Mouse (Mus musculus): ENCODE measurements at regions not wholly inside any gene's neighbourhood (a gene's known extent, or its start where the extent isn't known, plus 50 kb on each side); places are given as distances from the start of the nearest gene placed in this dataset.

DNA sequence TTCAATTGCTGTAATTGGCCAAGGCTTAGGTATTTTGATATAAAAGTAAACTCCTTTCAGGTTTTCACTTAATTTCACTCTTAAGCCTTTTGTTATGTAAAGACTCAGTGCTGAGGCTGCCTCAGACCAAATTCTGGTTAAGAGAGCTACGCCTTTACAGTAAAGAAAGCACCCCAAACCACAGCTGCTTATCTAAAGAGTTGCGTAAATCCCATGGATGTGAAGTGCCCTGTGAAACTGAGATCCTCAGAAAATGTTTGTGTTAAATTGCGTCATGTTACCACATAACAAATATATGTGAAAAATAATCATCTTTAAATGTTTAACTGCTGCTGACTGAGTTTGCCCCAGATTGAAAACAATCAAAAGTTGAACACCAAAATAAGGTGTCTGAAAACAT is 269.5 kb upstream of the Tenm4 start:
- no peak for TF ChIP-seq NELFE (IDR thresholded peaks at IDR 0.05; ENCODE audit: low read depth, low read length)
- TF ChIP-seq USF1 (IDR thresholded peaks at IDR 0.05; ENCODE audit: low read depth, low read length), result no peak
- TF ChIP-seq ELF1 (IDR thresholded peaks at IDR 0.05; ENCODE audit: low read depth, low read length), result no peak
- no peak for TF ChIP-seq SIN3A (IDR thresholded peaks at IDR 0.05; ENCODE audit: low read length)
- TF ChIP-seq ETS1 (IDR thresholded peaks at IDR 0.05; ENCODE audit: low read depth, low read length), result no peak
- no peak for TF ChIP-seq GABPA (IDR thresholded peaks at IDR 0.05; ENCODE audit: low read depth, low read length)
- TF ChIP-seq BHLHE40 (IDR thresholded peaks at IDR 0.05; ENCODE audit: borderline replicate concordance, low read depth, low read length), result no peak
- no peak for TF ChIP-seq MAFK (IDR thresholded peaks at IDR 0.05; ENCODE audit: borderline replicate concordance, low read depth, low read length)
- no peak for TF ChIP-seq USF2 (IDR thresholded peaks at IDR 0.05; ENCODE audit: borderline replicate concordance in 1 of 2, insufficient read depth in 1 of 2, low read depth in 1 of 2, low read length in 2 of 2)
- TF ChIP-seq ZC3H11A (IDR thresholded peaks at IDR 0.05; ENCODE audit: low read depth, low read length), result no peak
- TF ChIP-seq ZMIZ1 (IDR thresholded peaks at IDR 0.05; ENCODE audit: low read depth, low read length), result no peak
- no peak for TF ChIP-seq NRF1 (IDR thresholded peaks at IDR 0.05; ENCODE audit: insufficient read depth, low read depth, low read length, poor library complexity, severe bottlenecking)
- no peak for TF ChIP-seq MXI1 (IDR thresholded peaks at IDR 0.05; ENCODE audit: low read depth, low read length)
- TF ChIP-seq TAL1 (IDR thresholded peaks at IDR 0.05; ENCODE audit: low read length), result no peak
- Histone ChIP-seq H3K4me1 (ENCODE audit: control insufficient read depth in 1 of 2, insufficient read depth in 2 of 2, low read length in 2 of 2) (no peaks in the 10 kb centered on the region), H3K36me3 (ENCODE audit: control insufficient read depth in 1 of 2, insufficient read depth in 2 of 2, low read length in 2 of 2) (no peaks in the 10 kb centered on the region), H3K9me3 (replicated peaks; ENCODE audit: insufficient read depth, low read length) (no peaks in the 10 kb centered on the region), H3K4me3 (ENCODE audit: control insufficient read depth in 1 of 2, insufficient read depth in 1 of 2, low read depth in 2 of 2, low read length in 2 of 2) (no peak overlapping the region), H3K27me3 (ENCODE audit: control insufficient read depth in 1 of 2, insufficient read depth in 2 of 2, low read length in 2 of 2) (no peaks in the 10 kb centered on the region), H3K27ac (ENCODE audit: control insufficient read depth, low read depth, low read length) (no peak overlapping the region), H3K79me2 (ENCODE audit: control insufficient read depth, insufficient read depth, low read length, poor library complexity) (no peaks in the 10 kb centered on the region), H3K9ac (ENCODE audit: control insufficient read depth, low read depth, low read length, poor library complexity, severe bottlenecking) (no peak overlapping the region)
- DNase-seq (ENCODE audit: low read depth, low spot score), result no peak

DNA sequence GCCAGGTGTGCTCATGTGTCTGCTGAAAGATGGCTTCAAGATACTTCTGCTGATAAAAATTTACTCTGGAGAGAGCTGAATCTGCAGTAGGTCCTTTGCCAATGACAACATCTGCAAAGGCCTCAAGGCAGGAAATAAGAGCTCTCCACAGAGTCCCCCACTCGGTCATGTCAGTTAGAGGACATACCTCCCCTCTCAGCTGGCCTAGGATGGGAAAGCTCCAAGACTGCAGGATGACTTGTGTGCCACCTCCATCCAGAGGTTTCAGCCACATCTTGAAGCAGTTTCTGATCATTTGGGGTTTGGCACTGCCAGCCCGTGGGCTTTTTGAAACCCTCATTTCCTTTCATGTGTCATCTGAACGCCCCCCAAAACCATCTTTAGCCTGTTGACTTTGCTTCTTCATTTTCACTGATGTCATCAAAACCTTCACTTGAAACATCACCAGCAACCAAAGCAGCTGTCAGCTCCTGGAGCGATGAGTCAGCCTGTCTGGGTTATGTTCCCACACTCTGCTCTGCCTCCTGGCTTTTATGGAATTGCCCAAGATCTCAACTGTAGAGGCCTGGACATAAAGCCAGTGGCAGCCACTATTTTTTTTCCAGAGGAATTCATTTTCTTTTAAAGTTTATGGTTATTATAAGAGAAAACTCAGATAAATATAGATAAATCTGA is 256.5 kb upstream of the Tenm4 start:
- Histone ChIP-seq H3K4me1 (ENCODE audit: control insufficient read depth in 1 of 2, insufficient read depth in 2 of 2, low read length in 2 of 2) (no peaks in the 10 kb centered on the region), H3K9ac (ENCODE audit: control insufficient read depth, low read depth, low read length, poor library complexity, severe bottlenecking) (no peak overlapping the region), H3K27me3 (ENCODE audit: control insufficient read depth in 1 of 2, insufficient read depth in 2 of 2, low read length in 2 of 2) (no peaks in the 10 kb centered on the region), H3K79me2 (ENCODE audit: control insufficient read depth, insufficient read depth, low read length, poor library complexity) (no peaks in the 10 kb centered on the region), H3K36me3 (ENCODE audit: control insufficient read depth in 1 of 2, insufficient read depth in 2 of 2, low read length in 2 of 2) (no peaks in the 10 kb centered on the region), H3K27ac (ENCODE audit: control insufficient read depth, low read depth, low read length) (no peak overlapping the region), H3K4me3 (ENCODE audit: control insufficient read depth in 1 of 2, insufficient read depth in 1 of 2, low read depth in 2 of 2, low read length in 2 of 2) (no peak overlapping the region), H3K9me3 (replicated peaks; ENCODE audit: insufficient read depth, low read length) (no peaks in the 10 kb centered on the region)
- no peak for DNase-seq (ENCODE audit: low read depth, low spot score)
- TF ChIP-seq CTCF (IDR thresholded peaks at IDR 0.05 in 2 of 3, conservative IDR thresholded peaks at IDR 0.05 in 1 of 3; ENCODE audit: control insufficient read depth in 1 of 3, insufficient read depth in 1 of 3, low read depth in 2 of 3, low read length in 3 of 3, poor library complexity in 1 of 3, severe bottlenecking in 1 of 3) (no peak), MAFK (IDR thresholded peaks at IDR 0.05; ENCODE audit: borderline replicate concordance, low read depth, low read length) (no peak), NELFE (IDR thresholded peaks at IDR 0.05; ENCODE audit: low read depth, low read length) (no peak), USF1 (IDR thresholded peaks at IDR 0.05; ENCODE audit: low read depth, low read length) (no peak), CHD1 (IDR thresholded peaks at IDR 0.05; ENCODE audit: low read depth, low read length) (no peak), ELF1 (IDR thresholded peaks at IDR 0.05; ENCODE audit: low read depth, low read length) (no peak), JUND (IDR thresholded peaks at IDR 0.05; ENCODE audit: low read depth, low read length) (no peak), KAT2A (conservative IDR thresholded peaks at IDR 0.05; ENCODE audit: low read depth, low read length) (no peak), SIN3A (IDR thresholded peaks at IDR 0.05; ENCODE audit: low read length) (no peak), TCF12 (IDR thresholded peaks at IDR 0.05; ENCODE audit: low read depth, low read length) (no peak), RAD21 (IDR thresholded peaks at IDR 0.05; ENCODE audit: low read depth, low read length) (no peak), EP300 (IDR thresholded peaks at IDR 0.05; ENCODE audit: low read depth in 1 of 2, low read length in 2 of 2) (no peak), RCOR1 (IDR thresholded peaks at IDR 0.05; ENCODE audit: low read depth, low read length) (no peak), UBTF (IDR thresholded peaks at IDR 0.05; ENCODE audit: borderline replicate concordance, insufficient read depth, low read depth, low read length) (no peak), ZNF384 (IDR thresholded peaks at IDR 0.05; ENCODE audit: low read depth, low read length) (no peak), ETS1 (IDR thresholded peaks at IDR 0.05; ENCODE audit: low read depth, low read length) (no peak), NRF1 (IDR thresholded peaks at IDR 0.05; ENCODE audit: insufficient read depth, low read depth, low read length, poor library complexity, severe bottlenecking) (no peak), ZMIZ1 (IDR thresholded peaks at IDR 0.05; ENCODE audit: low read depth, low read length) (no peak), POLR2A (IDR thresholded peaks at IDR 0.05; ENCODE audit: control insufficient read depth in 1 of 2, insufficient read depth in 1 of 2, low read depth in 1 of 2, low read length in 2 of 2, poor library complexity in 1 of 2) (no peak)
